Mouse (Mus musculus): ENCODE results near the gene 3110082I17Rik. TPM values are rescaled to one million over a fixed set of nuclear protein-coding genes. Genes with fewer than 3 reads are reported as not detected.
A peak's percentile ranks its signal among the peaks of the same experiment; 100 is the strongest.

The 3110082I17Rik gene
- polyA plus RNA-seq, 1 experiment from 2014 or later: 19.7 TPM

DNA sequence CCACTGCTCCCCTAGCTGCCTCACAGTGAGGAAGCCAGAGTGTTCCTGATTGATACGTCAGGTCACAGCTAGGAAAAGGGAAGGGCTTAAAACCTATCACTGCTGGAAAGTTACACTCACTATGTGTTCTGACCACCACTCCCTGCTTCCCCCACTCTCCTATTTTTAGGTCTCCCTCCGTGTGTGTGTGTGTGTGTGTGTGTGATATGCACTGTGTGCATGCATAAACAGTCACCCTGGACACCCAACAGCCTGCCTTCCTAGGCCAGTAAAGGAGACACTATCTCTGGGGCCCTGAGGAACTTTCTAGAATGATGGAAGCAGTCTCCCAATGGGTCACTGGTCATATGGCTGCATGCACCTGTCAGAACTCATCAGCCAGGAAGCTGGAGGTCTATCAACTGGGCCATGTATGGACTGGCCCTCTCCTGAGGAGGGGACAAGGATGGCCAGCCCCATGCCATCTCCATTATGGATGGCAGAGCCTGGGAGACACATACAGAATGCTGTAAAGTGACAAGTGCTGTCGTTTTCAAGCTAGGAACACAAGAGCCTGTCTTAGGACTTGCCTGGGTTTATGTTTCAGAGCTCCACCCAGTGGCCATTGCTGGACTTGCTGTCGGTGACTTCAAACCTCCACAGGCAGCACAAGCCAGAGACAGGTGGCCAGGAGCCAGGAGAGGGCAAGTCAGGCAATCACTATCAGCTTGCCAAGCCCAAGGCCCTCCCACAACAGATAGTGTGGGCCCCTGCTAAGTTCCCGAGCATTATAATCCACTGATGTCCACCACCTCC lies 62.2 kb downstream of the 3110082I17Rik start:
- Histone ChIP-seq H3K27ac (replicated peaks) (no peak overlapping the region), H3K36me3 (ENCODE audit: control insufficient read depth, insufficient read depth, low read length) (no peaks in the 10 kb centered on the region), H3K4me1 (replicated peaks; ENCODE audit: control insufficient read depth, insufficient read depth) (no peaks in the 10 kb centered on the region), H3K4me2 (replicated peaks; ENCODE audit: low read depth) (no peak overlapping the region), H3K4me3 (ENCODE audit: low read depth, low read length) (no peak overlapping the region), H3K9ac (ENCODE audit: low read length) (no peak overlapping the region), H3K9me3 (ENCODE audit: control insufficient read depth, low read length) (no peaks in the 10 kb centered on the region), H3K27me3 (ENCODE audit: control insufficient read depth, insufficient read depth, low read length) (no peaks in the 10 kb centered on the region)
- ATAC-seq (ENCODE audit: low FRiP score, low TSS enrichment) (peak; percentile 79), DNase-seq (ENCODE audit: low spot score) (peak; percentile 95)
- WGBS: 33% methylated on average over 5 of the region's 5 CpGs
- TF ChIP-seq EP300 (optimal IDR thresholded peaks at IDR 0.05) (no peak), CTCF (IDR thresholded peaks at IDR 0.05; ENCODE audit: low read depth) (peak; percentile 93)

GRCm38 (mm10) chr5:139397359-139397916 lies 62.9 kb downstream of the 3110082I17Rik start:
- no peak for ATAC-seq (ENCODE audit: low FRiP score, low TSS enrichment)
- DNase-seq (ENCODE audit: low spot score): no peak
- Histone ChIP-seq H3K27me3 (ENCODE audit: control insufficient read depth, insufficient read depth, low read length) (no peaks in the 10 kb centered on the region), H3K4me2 (replicated peaks; ENCODE audit: low read depth) (no peak overlapping the region), H3K36me3 (ENCODE audit: control insufficient read depth, insufficient read depth, low read length) (no peaks in the 10 kb centered on the region), H3K27ac (replicated peaks) (no peak overlapping the region), H3K4me1 (replicated peaks; ENCODE audit: control insufficient read depth, insufficient read depth) (no peaks in the 10 kb centered on the region), H3K9me3 (ENCODE audit: control insufficient read depth, low read length) (no peaks in the 10 kb centered on the region), H3K9ac (ENCODE audit: low read length) (no peak overlapping the region), H3K4me3 (ENCODE audit: low read depth, low read length) (no peak overlapping the region)
- TF ChIP-seq EP300 (optimal IDR thresholded peaks at IDR 0.05) (no peak), CTCF (IDR thresholded peaks at IDR 0.05; ENCODE audit: low read depth) (no peak)
- WGBS: 85% methylated on average over 4 of the region's 4 CpGs

DNA sequence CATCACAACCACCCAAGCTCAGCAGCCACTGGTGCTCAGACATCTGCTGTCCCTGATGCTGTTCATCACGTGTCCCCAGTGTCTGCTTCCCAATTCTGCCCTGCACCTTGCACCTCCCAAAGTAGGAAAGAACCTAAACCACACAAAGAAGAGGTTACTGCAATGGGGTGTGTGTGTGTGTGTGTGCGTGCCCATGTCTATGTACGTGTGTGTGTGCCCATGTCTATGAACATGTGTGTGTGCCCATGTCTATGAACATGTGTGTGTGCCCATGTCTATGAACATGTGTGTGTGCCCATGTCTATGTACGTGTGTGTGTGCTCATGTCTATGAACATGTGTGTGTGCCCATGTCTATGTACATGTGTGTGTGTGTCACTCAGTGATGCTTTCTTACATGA lies 64.8 kb downstream of the 3110082I17Rik start:
- DNase-seq (ENCODE audit: low spot score) (no peak), ATAC-seq (ENCODE audit: low FRiP score, low TSS enrichment) (no peak)
- no peak overlapping the region for H3K4me2 ChIP-seq (replicated peaks; ENCODE audit: low read depth)
- H3K27ac ChIP-seq (replicated peaks): no peak overlapping the region
- TF ChIP-seq EP300 (optimal IDR thresholded peaks at IDR 0.05): no peak
- TF ChIP-seq CTCF (IDR thresholded peaks at IDR 0.05; ENCODE audit: low read depth): no peak
- no peak overlapping the region for H3K4me3 ChIP-seq (ENCODE audit: low read depth, low read length)
- H3K36me3 ChIP-seq (ENCODE audit: control insufficient read depth, insufficient read depth, low read length): no peaks in the 10 kb centered on the region
- no peaks in the 10 kb centered on the region for H3K4me1 ChIP-seq (replicated peaks; ENCODE audit: control insufficient read depth, insufficient read depth)
- no peak overlapping the region for H3K9ac ChIP-seq (ENCODE audit: low read length)
- 93% methylated on average over 4 of the region's 4 CpGs for WGBS
- no peaks in the 10 kb centered on the region for H3K9me3 ChIP-seq (ENCODE audit: control insufficient read depth, low read length)
- no peaks in the 10 kb centered on the region for H3K27me3 ChIP-seq (ENCODE audit: control insufficient read depth, insufficient read depth, low read length)

GRCm38 (mm10) chr5:139394399-139394798 lies 65.9 kb downstream of the 3110082I17Rik start:
- no peak for TF ChIP-seq EP300 (optimal IDR thresholded peaks at IDR 0.05)
- no peak for TF ChIP-seq CTCF (IDR thresholded peaks at IDR 0.05; ENCODE audit: low read depth)
- ATAC-seq (ENCODE audit: low FRiP score, low TSS enrichment) (no peak), DNase-seq (ENCODE audit: low spot score) (no peak)
- Histone ChIP-seq H3K27ac (replicated peaks) (no peak overlapping the region), H3K9ac (ENCODE audit: low read length) (no peak overlapping the region), H3K9me3 (ENCODE audit: control insufficient read depth, low read length) (no peaks in the 10 kb centered on the region), H3K27me3 (ENCODE audit: control insufficient read depth, insufficient read depth, low read length) (no peaks in the 10 kb centered on the region), H3K4me1 (replicated peaks; ENCODE audit: control insufficient read depth, insufficient read depth) (peaks cover 4% of the 10 kb centered on the region), H3K4me2 (replicated peaks; ENCODE audit: low read depth) (no peak overlapping the region), H3K36me3 (ENCODE audit: control insufficient read depth, insufficient read depth, low read length) (no peaks in the 10 kb centered on the region), H3K4me3 (ENCODE audit: low read depth, low read length) (no peak overlapping the region)
- 59% methylated on average over 7 of the region's 7 CpGs for WGBS

DNA sequence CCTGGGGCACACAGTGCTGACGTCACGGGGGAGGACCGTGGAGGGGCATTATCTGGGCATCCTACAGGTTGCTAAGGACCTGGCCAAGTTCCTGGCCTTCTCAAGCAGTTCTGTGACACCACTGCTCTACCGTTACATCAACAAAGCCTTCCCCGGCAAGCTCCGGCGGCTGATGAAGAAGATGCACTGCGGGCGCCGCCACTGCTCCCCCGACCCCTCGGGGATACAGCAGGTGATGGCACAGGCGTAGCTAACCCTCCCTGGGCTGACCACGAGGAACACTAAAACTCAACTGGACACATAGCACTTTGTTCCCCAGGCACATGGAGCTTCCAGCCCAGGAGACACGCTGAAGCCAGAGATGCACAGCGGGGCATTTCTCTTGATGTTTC lies 67.1 kb downstream of the 3110082I17Rik start:
- Histone ChIP-seq H3K9me3 (ENCODE audit: control insufficient read depth, low read length) (no peaks in the 10 kb centered on the region), H3K4me2 (replicated peaks; ENCODE audit: low read depth) (no peak overlapping the region), H3K9ac (ENCODE audit: low read length) (no peak overlapping the region), H3K4me1 (replicated peaks; ENCODE audit: control insufficient read depth, insufficient read depth) (peaks cover 9% of the 10 kb centered on the region), H3K27ac (replicated peaks) (no peak overlapping the region), H3K4me3 (ENCODE audit: low read depth, low read length) (no peak overlapping the region), H3K36me3 (ENCODE audit: control insufficient read depth, insufficient read depth, low read length) (no peaks in the 10 kb centered on the region), H3K27me3 (ENCODE audit: control insufficient read depth, insufficient read depth, low read length) (no peaks in the 10 kb centered on the region)
- DNase-seq (ENCODE audit: low spot score): no peak
- no peak for ATAC-seq (ENCODE audit: low FRiP score, low TSS enrichment)
- 91% methylated on average over 16 of the region's 16 CpGs for WGBS
- TF ChIP-seq EP300 (optimal IDR thresholded peaks at IDR 0.05): no peak
- no peak for TF ChIP-seq CTCF (IDR thresholded peaks at IDR 0.05; ENCODE audit: low read depth)

All from stomach, postnatal 0 days (tissue).